Mouse (Mus musculus): ENCODE results near the gene Itsn1. TPM values are rescaled to one million over a fixed set of nuclear protein-coding genes. Genes with fewer than 3 reads are reported as not detected.

Gene Itsn1
- total and polyA plus RNA-seq, 2 experiments from 2014 or later: 11.9 to 64.7 TPM

DNA sequence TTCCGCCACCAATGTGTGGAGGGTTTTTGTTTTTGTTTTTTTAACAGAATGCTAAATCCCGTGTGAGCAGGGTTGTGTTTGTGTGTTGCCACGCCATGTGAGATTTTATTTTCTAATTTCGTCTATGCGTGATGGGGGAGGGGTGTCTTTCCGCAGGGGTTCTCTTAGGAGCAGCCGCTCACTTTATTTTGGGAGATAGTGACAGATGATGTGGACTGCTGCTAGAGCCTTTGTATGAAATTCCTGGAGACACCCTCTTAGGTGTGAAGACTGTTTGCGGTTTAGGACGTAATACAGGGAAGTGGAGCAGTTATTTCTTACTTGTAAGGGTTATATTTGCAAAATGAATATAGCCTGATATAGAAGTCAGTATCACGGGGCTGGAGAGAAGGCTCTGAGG is 176.9 kb downstream of the Itsn1 start:
- Histone ChIP-seq H3K9me3 (replicated peaks; ENCODE audit: control insufficient read depth, low read length) (0 out of 2 replicates have a peak, but pooled peaks cover 2% of the 10 kb centered on the region), H3K4me2 (ENCODE audit: low read depth, low read length) (no peak overlapping the region), H3K4me1 (ENCODE audit: control insufficient read depth, insufficient read depth) (no peaks in the 10 kb centered on the region), H3K36me3 (replicated peaks; ENCODE audit: control insufficient read depth, insufficient read depth, low read length) (no peaks in the 10 kb centered on the region), H3K9ac (replicated peaks; ENCODE audit: low read depth, low read length) (no peak overlapping the region), H3K27me3 (ENCODE audit: control insufficient read depth, insufficient read depth, low read length) (no peaks in the 10 kb centered on the region), H3K4me3 (ENCODE audit: low read depth, low read length) (no peak overlapping the region), H3K27ac (ENCODE audit: low read depth) (no peak overlapping the region)
- 59% methylated on average over 10 of the region's 10 CpGs for WGBS
- TF ChIP-seq CTCF (IDR thresholded peaks at IDR 0.05; ENCODE audit: low read depth): no peak
- TF ChIP-seq EP300 (IDR thresholded peaks at IDR 0.05; ENCODE audit: low read depth): no peak
- ATAC-seq (ENCODE audit: insufficient read depth, low read depth) (no peak), DNase-seq (ENCODE audit: low spot score) (no peak)

- H3K36me3 ChIP-seq (replicated peaks; ENCODE audit: control insufficient read depth, insufficient read depth, low read length): no peaks in the 10 kb centered on the region
- H3K4me3 ChIP-seq (ENCODE audit: low read depth, low read length): no peak overlapping the region
- ATAC-seq (ENCODE audit: insufficient read depth, low read depth): no peak
- WGBS: 90% methylated on average over 5 of the region's 5 CpGs
- H3K4me1 ChIP-seq (ENCODE audit: control insufficient read depth, insufficient read depth): no peaks in the 10 kb centered on the region
- TF ChIP-seq EP300 (IDR thresholded peaks at IDR 0.05; ENCODE audit: low read depth): no peak
- no peak for TF ChIP-seq CTCF (IDR thresholded peaks at IDR 0.05; ENCODE audit: low read depth)
- no peak overlapping the region for H3K9ac ChIP-seq (replicated peaks; ENCODE audit: low read depth, low read length)
- 0 out of 2 replicates have a peak, but pooled peaks cover 2% of the 10 kb centered on the region for H3K9me3 ChIP-seq (replicated peaks; ENCODE audit: control insufficient read depth, low read length)
- no peaks in the 10 kb centered on the region for H3K27me3 ChIP-seq (ENCODE audit: control insufficient read depth, insufficient read depth, low read length)
- no peak overlapping the region for H3K27ac ChIP-seq (ENCODE audit: low read depth)
- no peak overlapping the region for H3K4me2 ChIP-seq (ENCODE audit: low read depth, low read length)
- no peak for DNase-seq (ENCODE audit: low spot score)
These were observed 177.6 kb downstream of the Itsn1 start for GRCm38 (mm10) chr16:91906672-91907071.

- Histone ChIP-seq H3K9ac (replicated peaks; ENCODE audit: low read depth, low read length) (no peak overlapping the region), H3K4me3 (ENCODE audit: low read depth, low read length) (no peak overlapping the region), H3K9me3 (replicated peaks; ENCODE audit: control insufficient read depth, low read length) (0 out of 2 replicates have a peak, but pooled peaks cover 2% of the 10 kb centered on the region), H3K4me1 (ENCODE audit: control insufficient read depth, insufficient read depth) (no peaks in the 10 kb centered on the region), H3K4me2 (ENCODE audit: low read depth, low read length) (no peak overlapping the region), H3K27me3 (ENCODE audit: control insufficient read depth, insufficient read depth, low read length) (no peaks in the 10 kb centered on the region), H3K27ac (ENCODE audit: low read depth) (no peak overlapping the region), H3K36me3 (replicated peaks; ENCODE audit: control insufficient read depth, insufficient read depth, low read length) (no peaks in the 10 kb centered on the region)
- WGBS: 70% methylated on average over 11 of the region's 11 CpGs
- DNase-seq (ENCODE audit: low spot score) (no peak), ATAC-seq (ENCODE audit: insufficient read depth, low read depth) (no peak)
- TF ChIP-seq CTCF (IDR thresholded peaks at IDR 0.05; ENCODE audit: low read depth) (no peak), EP300 (IDR thresholded peaks at IDR 0.05; ENCODE audit: low read depth) (no peak)
These were observed 178.1 kb downstream of the Itsn1 start for GRCm38 (mm10) chr16:91907158-91907557.

DNA sequence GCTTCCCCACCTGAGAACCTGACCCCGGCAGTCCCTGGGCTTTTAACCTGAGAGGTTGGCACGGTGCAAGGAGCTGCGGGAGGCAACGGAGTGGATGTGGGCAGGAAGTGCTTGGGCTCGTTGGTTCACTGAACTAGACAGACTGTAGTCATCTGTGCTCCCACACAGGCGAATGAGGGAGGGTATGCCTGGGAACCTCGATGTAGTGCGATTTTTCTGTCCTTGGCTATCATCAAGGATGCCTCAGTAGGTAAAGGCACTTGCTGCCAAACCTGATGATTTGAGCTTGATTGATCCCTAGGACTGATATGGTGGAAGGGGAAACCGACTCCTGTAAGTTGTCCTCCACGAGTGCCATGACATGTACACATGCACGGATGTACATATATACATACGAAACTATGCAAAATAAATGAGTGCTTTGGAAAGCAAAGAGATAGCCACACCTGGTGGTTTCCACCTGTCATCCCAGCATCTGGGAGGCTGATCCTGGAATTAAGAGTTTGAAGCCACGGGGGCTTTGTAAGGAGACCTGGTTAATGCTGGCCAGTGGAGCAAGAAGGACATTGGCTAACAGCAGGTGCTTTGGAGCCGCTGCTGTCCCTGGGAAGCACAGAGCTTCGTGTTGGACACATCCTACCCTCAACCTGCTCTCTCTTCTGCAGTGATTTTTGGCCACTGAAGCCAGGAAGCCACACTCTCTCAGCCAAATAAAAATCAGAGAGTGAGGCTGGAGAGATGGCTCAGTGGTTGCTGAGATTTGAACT is 180.7 kb downstream of the Itsn1 start:
- no peaks in the 10 kb centered on the region for H3K9me3 ChIP-seq (replicated peaks; ENCODE audit: control insufficient read depth, low read length)
- H3K4me3 ChIP-seq (ENCODE audit: low read depth, low read length): no peak overlapping the region
- no peaks in the 10 kb centered on the region for H3K36me3 ChIP-seq (replicated peaks; ENCODE audit: control insufficient read depth, insufficient read depth, low read length)
- no peak for ATAC-seq (ENCODE audit: insufficient read depth, low read depth)
- H3K4me2 ChIP-seq (ENCODE audit: low read depth, low read length): no peak overlapping the region
- TF ChIP-seq CTCF (IDR thresholded peaks at IDR 0.05; ENCODE audit: low read depth) (no peak), EP300 (IDR thresholded peaks at IDR 0.05; ENCODE audit: low read depth) (no peak)
- 83% methylated on average over 15 of the region's 15 CpGs for WGBS
- no peak overlapping the region for H3K9ac ChIP-seq (replicated peaks; ENCODE audit: low read depth, low read length)
- no peaks in the 10 kb centered on the region for H3K27me3 ChIP-seq (ENCODE audit: control insufficient read depth, insufficient read depth, low read length)
- no peaks in the 10 kb centered on the region for H3K4me1 ChIP-seq (ENCODE audit: control insufficient read depth, insufficient read depth)
- no peak overlapping the region for H3K27ac ChIP-seq (ENCODE audit: low read depth)
- DNase-seq (ENCODE audit: low spot score): no peak

DNA sequence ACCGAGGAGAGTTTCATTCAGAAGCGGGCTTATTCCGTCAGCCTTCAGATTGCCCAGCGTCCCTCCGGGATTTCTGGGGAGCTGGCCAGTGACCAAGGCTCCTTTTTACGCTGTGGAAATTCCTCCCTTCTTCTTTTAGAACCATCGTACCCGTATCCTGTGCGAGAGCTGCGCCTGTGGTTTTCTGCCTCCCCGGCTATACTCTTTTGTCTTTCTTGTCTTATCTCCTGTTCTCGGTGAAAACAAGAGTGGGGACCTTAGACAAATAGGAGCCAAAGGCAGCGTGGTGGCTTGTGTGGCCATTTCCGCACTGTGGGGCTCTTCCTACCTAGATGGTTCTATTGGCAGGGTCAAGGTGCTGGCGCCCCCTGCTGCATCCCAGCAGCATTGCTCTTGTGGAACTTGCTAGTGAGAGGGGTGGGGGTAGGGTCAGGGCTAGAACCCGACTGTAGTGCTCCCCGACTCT is 188.6 kb downstream of the Itsn1 start:
- WGBS: 6% methylated on average over 17 of the region's 17 CpGs
- Histone ChIP-seq H3K4me3 (ENCODE audit: low read depth, low read length) (peak overlapping the region; percentile 49), H3K27ac (ENCODE audit: low read depth) (no peak overlapping the region), H3K4me2 (ENCODE audit: low read depth, low read length) (peak overlapping the region; percentile 77), H3K9me3 (replicated peaks; ENCODE audit: control insufficient read depth, low read length) (no peaks in the 10 kb centered on the region), H3K27me3 (ENCODE audit: control insufficient read depth, insufficient read depth, low read length) (no peaks in the 10 kb centered on the region), H3K9ac (replicated peaks; ENCODE audit: low read depth, low read length) (peak overlapping the region; percentile 43), H3K36me3 (replicated peaks; ENCODE audit: control insufficient read depth, insufficient read depth, low read length) (0 out of 2 replicates have a peak, but pooled peaks cover under 1% of the 10 kb centered on the region), H3K4me1 (ENCODE audit: control insufficient read depth, insufficient read depth) (0 out of 2 replicates have a peak, but pooled peaks cover 7% of the 10 kb centered on the region)
- peak; percentile 92 for DNase-seq (ENCODE audit: low spot score)
- ATAC-seq (ENCODE audit: insufficient read depth, low read depth): peak; percentile 85
- TF ChIP-seq EP300 (IDR thresholded peaks at IDR 0.05; ENCODE audit: low read depth) (no peak), CTCF (IDR thresholded peaks at IDR 0.05; ENCODE audit: low read depth) (peak; percentile 93)

Measured in heart, postnatal 0 days (tissue).